Mouse (Mus musculus): ENCODE measurements around the gene Gm49394. TPM values are rescaled to one million over a fixed set of nuclear protein-coding genes. Genes with fewer than 3 reads are reported as not detected.

Gene Gm49394
- polyA plus RNA-seq (2012; rRNA removed), result 0.02 TPM in 1 of 2 replicates, not detected in the other

GRCm38 (mm10) chr7:142669751-142670625 lies at the start of gene Gm49394:
TSS of gene Gm49394 (minus strand) at chr7:142669942.
- TF ChIP-seq POLR2A (IDR thresholded peaks at IDR 0.05; ENCODE audit: borderline replicate concordance, insufficient read depth, low read length) (no peak), CTCF (IDR thresholded peaks at IDR 0.05; ENCODE audit: borderline replicate concordance, insufficient read depth, low read depth, low read length) (no peak)
- 76% methylated on average over 23 of the region's 23 CpGs for WGBS
- no peak for DNase-seq
- H3K27me3 ChIP-seq (ENCODE audit: control insufficient read depth, insufficient read depth, low read length), result no peaks in the 10 kb centered on the region; the same call in 1 of the 2 replicates
- no peak within 1 kb of the TSS for H3K27ac ChIP-seq (ENCODE audit: insufficient read depth, low read length)
- peaks cover 6% of the 10 kb centered on the region for H3K4me1 ChIP-seq (ENCODE audit: control insufficient read depth, insufficient read depth, low read length)
- no peak within 1 kb of the TSS for H3K4me3 ChIP-seq (replicated peaks; ENCODE audit: insufficient read depth, low read depth, low read length)

- WGBS, result 15% methylated on average over 8 of the region's 8 CpGs
- no peak overlapping the region for H3K4me3 ChIP-seq (replicated peaks; ENCODE audit: insufficient read depth, low read depth, low read length)
- H3K27me3 ChIP-seq (ENCODE audit: control insufficient read depth, insufficient read depth, low read length), result no peaks in the 10 kb centered on the region
- DNase-seq, result peak; percentile 11 to 27
- no peak for TF ChIP-seq POLR2A (IDR thresholded peaks at IDR 0.05; ENCODE audit: borderline replicate concordance, insufficient read depth, low read length)
- peak; percentile 41; the same call in 1 of the 2 replicates for TF ChIP-seq CTCF (IDR thresholded peaks at IDR 0.05; ENCODE audit: borderline replicate concordance, insufficient read depth, low read depth, low read length)
- H3K27ac ChIP-seq (ENCODE audit: insufficient read depth, low read length), result no peak overlapping the region
- no peaks in the 10 kb centered on the region for H3K4me1 ChIP-seq (ENCODE audit: control insufficient read depth, insufficient read depth, low read length)
These were observed 45.2 kb upstream of the Gm49394 start for GRCm38 (mm10) chr7:142714783-142715498.

DNA sequence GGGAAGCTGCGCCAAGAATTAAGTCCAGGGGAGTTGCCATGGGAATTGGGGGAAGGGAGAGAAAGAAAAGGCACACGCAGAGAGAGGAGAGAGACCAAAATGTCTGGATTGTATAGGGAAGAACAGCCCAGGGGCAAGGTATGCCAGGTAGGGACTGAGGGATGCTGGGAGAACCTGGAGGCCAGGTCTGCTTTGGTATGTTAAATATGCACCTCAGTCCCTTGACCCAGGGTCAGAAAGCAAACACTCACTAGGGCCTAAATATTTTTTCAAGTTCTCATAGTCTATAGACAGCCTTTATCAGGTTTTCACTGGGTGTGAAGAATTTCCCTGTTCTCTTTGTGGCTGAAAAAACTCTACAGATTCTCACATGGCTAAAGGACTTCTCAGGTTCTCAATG lies 37.1 kb upstream of the Gm49394 start:
- no peaks in the 10 kb centered on the region for H3K4me1 ChIP-seq (ENCODE audit: control insufficient read depth, insufficient read depth, low read length)
- no peak for DNase-seq
- WGBS, result 78% methylated on average over 2 of the region's 2 CpGs
- TF ChIP-seq POLR2A (IDR thresholded peaks at IDR 0.05; ENCODE audit: borderline replicate concordance, insufficient read depth, low read length) (no peak), CTCF (IDR thresholded peaks at IDR 0.05; ENCODE audit: borderline replicate concordance, insufficient read depth, low read depth, low read length) (no peak)
- H3K27ac ChIP-seq (ENCODE audit: insufficient read depth, low read length), result no peak overlapping the region
- no peaks in the 10 kb centered on the region for H3K27me3 ChIP-seq (ENCODE audit: control insufficient read depth, insufficient read depth, low read length)
- no peak overlapping the region for H3K4me3 ChIP-seq (replicated peaks; ENCODE audit: insufficient read depth, low read depth, low read length)

GRCm38 (mm10) chr7:142699334-142699860 lies 29.7 kb upstream of the Gm49394 start:
- TF ChIP-seq CTCF (IDR thresholded peaks at IDR 0.05; ENCODE audit: borderline replicate concordance, insufficient read depth, low read depth, low read length), result no peak
- TF ChIP-seq POLR2A (IDR thresholded peaks at IDR 0.05; ENCODE audit: borderline replicate concordance, insufficient read depth, low read length), result no peak
- no peak overlapping the region for H3K4me3 ChIP-seq (replicated peaks; ENCODE audit: insufficient read depth, low read depth, low read length)
- no peaks in the 10 kb centered on the region for H3K27me3 ChIP-seq (ENCODE audit: control insufficient read depth, insufficient read depth, low read length)
- H3K4me1 ChIP-seq (ENCODE audit: control insufficient read depth, insufficient read depth, low read length), result no peaks in the 10 kb centered on the region
- H3K27ac ChIP-seq (ENCODE audit: insufficient read depth, low read length), result no peak overlapping the region
- 64% methylated on average over 5 of the region's 5 CpGs for WGBS
- DNase-seq, result no peak

- DNase-seq, result no peak
- Histone ChIP-seq H3K27ac (ENCODE audit: insufficient read depth, low read length) (no peak overlapping the region), H3K27me3 (ENCODE audit: control insufficient read depth, insufficient read depth, low read length) (no peaks in the 10 kb centered on the region), H3K4me1 (ENCODE audit: control insufficient read depth, insufficient read depth, low read length) (peaks cover 8% of the 10 kb centered on the region), H3K4me3 (replicated peaks; ENCODE audit: insufficient read depth, low read depth, low read length) (no peak overlapping the region)
- no peak for TF ChIP-seq CTCF (IDR thresholded peaks at IDR 0.05; ENCODE audit: borderline replicate concordance, insufficient read depth, low read depth, low read length)
- TF ChIP-seq POLR2A (IDR thresholded peaks at IDR 0.05; ENCODE audit: borderline replicate concordance, insufficient read depth, low read length), result no peak
- 64% methylated on average over 3 of the region's 3 CpGs for WGBS
These were observed 8.9 kb upstream of the Gm49394 start for GRCm38 (mm10) chr7:142678611-142679010.

- no peak overlapping the region for H3K4me3 ChIP-seq (replicated peaks; ENCODE audit: insufficient read depth, low read depth, low read length)
- 14% methylated on average over 3 of the region's 3 CpGs for WGBS
- TF ChIP-seq CTCF (IDR thresholded peaks at IDR 0.05; ENCODE audit: borderline replicate concordance, insufficient read depth, low read depth, low read length) (peak; percentile 56; the same call in 1 of the 2 replicates), POLR2A (IDR thresholded peaks at IDR 0.05; ENCODE audit: borderline replicate concordance, insufficient read depth, low read length) (no peak)
- H3K27ac ChIP-seq (ENCODE audit: insufficient read depth, low read length), result no peak overlapping the region
- H3K27me3 ChIP-seq (ENCODE audit: control insufficient read depth, insufficient read depth, low read length), result no peaks in the 10 kb centered on the region
- peaks cover 8% of the 10 kb centered on the region for H3K4me1 ChIP-seq (ENCODE audit: control insufficient read depth, insufficient read depth, low read length)
- peak; percentile 47 to 53 for DNase-seq
These were observed 5.9 kb upstream of the Gm49394 start for GRCm38 (mm10) chr7:142675644-142676043.

DNA sequence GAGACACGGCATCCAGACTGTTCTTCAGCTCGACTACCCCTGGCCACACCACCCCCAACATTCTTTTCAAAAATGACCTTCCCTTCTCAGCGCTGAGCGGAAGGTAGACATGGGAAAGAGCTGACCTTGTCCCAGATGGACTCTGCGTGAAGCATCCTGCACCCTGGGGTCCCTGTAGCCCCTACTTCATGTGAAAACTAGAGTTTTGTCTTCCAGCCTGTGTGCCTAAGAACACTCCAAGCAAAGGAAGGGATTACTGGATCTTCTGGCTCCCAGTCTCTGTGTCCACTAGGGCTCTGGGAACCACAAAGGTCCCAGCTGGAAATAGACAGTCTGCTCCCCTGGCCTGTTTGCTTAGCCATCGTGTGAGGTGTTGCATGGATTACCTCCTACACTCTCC lies 5.4 kb upstream of the Gm49394 start:
- H3K4me3 ChIP-seq (replicated peaks; ENCODE audit: insufficient read depth, low read depth, low read length), result no peak overlapping the region
- TF ChIP-seq POLR2A (IDR thresholded peaks at IDR 0.05; ENCODE audit: borderline replicate concordance, insufficient read depth, low read length) (no peak), CTCF (IDR thresholded peaks at IDR 0.05; ENCODE audit: borderline replicate concordance, insufficient read depth, low read depth, low read length) (no peak)
- DNase-seq, result no peak
- no peaks in the 10 kb centered on the region for H3K27me3 ChIP-seq (ENCODE audit: control insufficient read depth, insufficient read depth, low read length)
- peaks cover 8% of the 10 kb centered on the region for H3K4me1 ChIP-seq (ENCODE audit: control insufficient read depth, insufficient read depth, low read length)
- H3K27ac ChIP-seq (ENCODE audit: insufficient read depth, low read length), result no peak overlapping the region
- WGBS, result 49% methylated on average over 6 of the region's 6 CpGs
